Mouse (Mus musculus): ENCODE data around the gene Olig2. TPM values are rescaled to one million over a fixed set of nuclear protein-coding genes. Genes with fewer than 3 reads are reported as not detected.

Olig2 gene
- 4.5 and 4.6 TPM in 2 replicates for polyA plus RNA-seq (2015; fragmentation: Nextera tagmentation; extraction: Ambion mirVana)

DNA sequence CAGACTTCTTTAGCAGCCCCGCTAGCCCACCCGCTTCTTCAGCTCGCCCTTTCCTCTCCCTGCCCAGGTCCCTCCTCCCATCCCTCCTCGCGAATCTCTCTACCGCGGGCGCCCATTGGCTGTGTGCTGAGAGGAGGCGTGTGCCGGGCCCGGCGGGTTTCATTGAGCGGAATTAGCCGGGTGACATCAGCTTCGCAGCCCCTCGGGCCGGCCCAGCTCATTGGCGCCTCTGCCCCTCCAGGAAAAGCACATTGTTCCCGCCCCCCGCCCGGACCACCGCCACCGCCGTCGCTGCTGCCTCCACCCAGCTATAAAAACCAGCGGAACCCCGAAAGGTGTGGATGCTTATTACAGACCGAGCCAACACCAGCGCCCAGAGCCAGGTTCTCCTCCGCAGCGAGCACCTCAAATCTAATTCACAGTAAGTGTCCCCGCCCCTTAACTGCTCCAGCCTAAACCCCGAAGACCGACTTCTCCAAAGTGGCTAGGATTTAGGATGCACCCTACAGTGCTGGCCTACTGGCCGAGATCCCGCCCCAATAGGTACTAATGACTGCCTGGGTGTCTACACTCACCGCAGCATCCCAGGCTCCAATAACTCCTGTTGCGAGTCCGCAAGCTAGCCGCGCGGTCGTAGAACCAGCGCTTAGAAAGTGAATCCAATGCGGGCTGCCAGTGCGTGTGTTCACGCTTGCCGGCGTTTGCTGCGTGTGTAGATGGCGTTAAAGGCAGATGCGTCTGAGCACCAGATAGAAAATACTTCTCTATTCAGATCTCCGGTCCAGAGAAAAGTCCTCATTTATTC lies at the start of gene Olig2:
Gene Olig2 (plus strand): TSS at position 225 of the 805 bp plus-strand sequence.
- Histone ChIP-seq H3K27ac (replicated peaks) (no peak within 1 kb of the TSS), H3K9me3 (no peaks in the 10 kb centered on the region), H3K9ac (0 out of 2 replicates have a peak within 1 kb of the TSS, but pooled peaks have one; percentile 43), H3K4me2 (peak within 1 kb of the TSS; percentile 39), H3K27me3 (peaks cover 100% of the 10 kb centered on the region), H3K4me3 (peak within 1 kb of the TSS; percentile 23), H3K4me1 (replicated peaks) (peaks cover 44% of the 10 kb centered on the region), H3K36me3 (no peaks in the 10 kb centered on the region)
- WGBS: under 1% methylated on average over 53 of the region's 53 CpGs
- ATAC-seq (ENCODE audit: low read depth): peak; percentile 70

GRCm38 (mm10) chr16:91175892-91176291 lies 49.4 kb upstream of the Olig2 start:
- Histone ChIP-seq H3K4me1 (replicated peaks) (peaks cover 41% of the 10 kb centered on the region), H3K27me3 (peaks cover 99% of the 10 kb centered on the region), H3K9ac (no peak overlapping the region), H3K36me3 (no peaks in the 10 kb centered on the region), H3K27ac (replicated peaks) (no peak overlapping the region), H3K4me2 (no peak overlapping the region), H3K9me3 (no peaks in the 10 kb centered on the region), H3K4me3 (no peak overlapping the region)
- ATAC-seq (ENCODE audit: low read depth): peak; percentile 84
- 7% methylated on average over 8 of the region's 8 CpGs for WGBS

DNA sequence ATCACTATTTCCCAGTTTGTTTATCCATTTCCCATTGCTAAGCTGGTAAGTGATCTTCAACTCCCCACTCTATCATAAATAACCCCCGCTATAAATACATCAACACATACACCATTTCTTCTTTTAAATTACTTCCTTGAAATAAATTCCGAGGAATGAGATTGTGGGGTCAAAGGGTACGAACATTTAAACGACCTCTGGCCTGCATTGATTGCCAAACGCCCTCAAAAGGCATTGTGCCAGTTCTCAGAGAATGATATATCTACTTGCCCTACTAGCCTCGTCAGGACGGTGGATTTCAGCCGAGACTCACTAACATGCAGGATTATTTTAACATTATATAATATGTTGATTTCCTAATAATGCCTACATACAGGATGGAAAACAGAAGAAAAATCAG lies 38.2 kb upstream of the Olig2 start:
- Histone ChIP-seq H3K36me3 (no peaks in the 10 kb centered on the region), H3K27ac (replicated peaks) (no peak overlapping the region), H3K4me1 (replicated peaks) (0 out of 2 replicates have a peak, but pooled peaks cover 6% of the 10 kb centered on the region), H3K4me2 (no peak overlapping the region), H3K4me3 (no peak overlapping the region), H3K9ac (no peak overlapping the region), H3K27me3 (peaks cover 99% of the 10 kb centered on the region), H3K9me3 (no peaks in the 10 kb centered on the region)
- ATAC-seq (ENCODE audit: low read depth): no peak
- WGBS: 16% methylated on average over 8 of the region's 8 CpGs

DNA sequence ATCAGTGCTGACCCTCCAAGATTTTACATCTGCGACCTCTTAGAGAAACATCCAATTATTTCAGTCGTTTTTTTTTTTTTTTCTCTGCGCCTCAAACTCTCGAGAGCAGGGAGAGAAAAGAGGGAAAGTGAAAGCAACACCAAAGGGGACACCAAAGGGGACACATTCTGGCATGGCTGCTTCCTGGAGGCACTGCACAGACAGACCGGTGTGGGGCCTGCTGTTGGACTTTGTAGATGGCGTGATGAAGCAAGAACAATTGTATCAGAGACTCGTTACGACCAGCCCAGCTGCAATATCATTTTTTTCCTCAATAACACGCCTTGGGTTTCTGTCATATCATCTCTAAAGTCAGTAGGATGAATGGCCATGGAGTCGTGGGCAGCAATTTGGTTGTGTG lies 37.6 kb upstream of the Olig2 start:
- Histone ChIP-seq H3K9ac (no peak overlapping the region), H3K27ac (replicated peaks) (no peak overlapping the region), H3K4me2 (no peak overlapping the region), H3K4me1 (replicated peaks) (peaks cover 11% of the 10 kb centered on the region), H3K4me3 (no peak overlapping the region), H3K27me3 (peaks cover 99% of the 10 kb centered on the region), H3K9me3 (no peaks in the 10 kb centered on the region), H3K36me3 (no peaks in the 10 kb centered on the region)
- no peak for ATAC-seq (ENCODE audit: low read depth)
- WGBS: 51% methylated on average over 10 of the region's 10 CpGs

DNA sequence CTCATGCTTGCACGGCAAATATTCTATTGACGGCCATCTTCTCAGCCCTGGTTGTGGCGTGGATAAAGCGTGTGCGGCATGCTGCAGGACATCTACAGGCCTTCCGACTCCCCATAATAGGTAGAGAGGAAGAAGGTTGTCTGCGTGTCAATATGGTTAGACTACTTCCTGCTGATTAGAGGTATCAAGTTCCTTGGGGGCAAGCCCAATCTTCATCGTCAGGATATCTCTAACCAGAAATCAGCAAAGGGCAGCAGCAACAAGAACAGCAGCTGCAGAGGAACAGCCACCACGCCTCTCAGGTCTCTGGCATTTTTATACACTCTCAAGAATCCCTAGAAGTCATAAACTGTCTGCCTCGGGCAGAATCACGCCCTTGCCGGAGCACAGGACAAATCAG lies 37.0 kb upstream of the Olig2 start:
- peaks cover 17% of the 10 kb centered on the region for H3K4me1 ChIP-seq (replicated peaks)
- H3K9ac ChIP-seq: no peak overlapping the region
- H3K36me3 ChIP-seq: no peaks in the 10 kb centered on the region
- no peaks in the 10 kb centered on the region for H3K9me3 ChIP-seq
- no peak overlapping the region for H3K4me2 ChIP-seq
- H3K27ac ChIP-seq (replicated peaks): no peak overlapping the region
- no peak overlapping the region for H3K4me3 ChIP-seq
- WGBS: 86% methylated on average over 12 of the region's 12 CpGs
- no peak for ATAC-seq (ENCODE audit: low read depth)
- peaks cover 99% of the 10 kb centered on the region for H3K27me3 ChIP-seq

DNA sequence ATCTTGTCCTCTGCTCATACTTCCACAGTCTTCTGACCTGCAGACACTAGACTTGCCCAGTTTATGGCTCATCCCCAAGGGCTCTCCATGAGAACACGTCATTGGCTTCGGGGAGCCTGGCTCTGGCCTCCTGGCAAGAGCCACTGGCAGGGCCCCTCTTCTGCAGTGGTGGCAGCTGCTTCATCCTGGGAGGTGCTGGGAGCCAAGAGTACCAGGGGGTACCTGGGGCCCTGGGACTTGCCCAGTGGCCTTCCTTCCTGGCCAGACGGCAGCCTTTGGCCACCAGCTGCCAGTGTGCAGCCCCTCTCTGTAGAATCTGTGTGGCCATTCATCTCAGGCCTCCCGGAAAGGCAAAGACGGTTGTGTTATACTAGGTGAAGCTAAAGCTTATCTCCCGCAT lies 34.0 kb upstream of the Olig2 start:
- Histone ChIP-seq H3K4me3 (no peak overlapping the region), H3K27me3 (peaks cover 97% of the 10 kb centered on the region), H3K4me1 (replicated peaks) (peaks cover 20% of the 10 kb centered on the region), H3K27ac (replicated peaks) (no peak overlapping the region), H3K9ac (no peak overlapping the region), H3K36me3 (no peaks in the 10 kb centered on the region), H3K4me2 (no peak overlapping the region), H3K9me3 (no peaks in the 10 kb centered on the region)
- 40% methylated on average over 6 of the region's 6 CpGs for WGBS
- ATAC-seq (ENCODE audit: low read depth): 0 out of 2 replicates have a peak, but pooled peaks have one; percentile 22

- no peaks in the 10 kb centered on the region for H3K36me3 ChIP-seq
- no peak overlapping the region for H3K27ac ChIP-seq (replicated peaks)
- H3K4me2 ChIP-seq: no peak overlapping the region
- H3K4me1 ChIP-seq (replicated peaks): peaks cover 20% of the 10 kb centered on the region
- no peak overlapping the region for H3K9ac ChIP-seq
- peaks cover 2% of the 10 kb centered on the region for H3K9me3 ChIP-seq
- whole genome bisulfite sequencing: 39% methylated on average over 9 of the region's 9 CpGs
- peaks cover 92% of the 10 kb centered on the region for H3K27me3 ChIP-seq
- no peak overlapping the region for H3K4me3 ChIP-seq
- peak; percentile 66 for ATAC-seq (ENCODE audit: low read depth)
These were observed 33.5 kb upstream of the Olig2 start for GRCm38 (mm10) chr16:91191663-91192237.

- no peak overlapping the region; the same call in 1 of the 2 replicates for H3K27ac ChIP-seq (replicated peaks)
- peaks cover 20% of the 10 kb centered on the region for H3K4me1 ChIP-seq (replicated peaks)
- no peaks in the 10 kb centered on the region for H3K36me3 ChIP-seq
- peaks cover 89% of the 10 kb centered on the region for H3K27me3 ChIP-seq
- H3K9ac ChIP-seq: no peak overlapping the region
- H3K4me2 ChIP-seq: peak overlapping the region; percentile 18
- ATAC-seq (ENCODE audit: low read depth): peak; percentile 79
- peaks cover 9% of the 10 kb centered on the region for H3K9me3 ChIP-seq
- 5% methylated on average over 15 of the region's 15 CpGs for WGBS
- no peak overlapping the region for H3K4me3 ChIP-seq
These were observed 32.4 kb upstream of the Olig2 start for GRCm38 (mm10) chr16:91192672-91193354.

DNA sequence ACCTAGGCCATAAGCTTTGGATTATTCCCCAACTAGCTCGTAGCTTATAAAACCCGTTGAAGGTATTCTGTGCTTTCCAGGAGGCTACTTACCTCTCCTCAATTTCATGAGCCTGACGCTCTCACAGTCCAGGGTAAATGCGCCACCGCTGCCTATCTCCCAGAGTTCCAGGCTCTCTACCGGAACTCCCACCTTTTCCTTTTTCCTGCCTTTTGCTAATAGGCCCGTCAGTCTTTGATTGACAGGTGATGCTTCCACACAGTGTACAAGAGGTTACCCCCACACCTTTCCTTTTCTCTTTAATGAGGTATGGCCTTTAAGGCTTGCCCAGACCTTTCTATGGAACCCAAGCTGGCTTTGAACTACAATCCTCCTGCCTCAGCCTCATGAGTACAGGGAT lies 25.4 kb upstream of the Olig2 start:
- H3K4me1 ChIP-seq (replicated peaks): no peaks in the 10 kb centered on the region
- 91% methylated on average over 7 of the region's 7 CpGs for WGBS
- H3K36me3 ChIP-seq: no peaks in the 10 kb centered on the region
- H3K4me3 ChIP-seq: no peak overlapping the region
- no peak overlapping the region for H3K4me2 ChIP-seq
- peaks cover 74% of the 10 kb centered on the region for H3K27me3 ChIP-seq
- H3K27ac ChIP-seq (replicated peaks): no peak overlapping the region
- H3K9me3 ChIP-seq: peaks cover 9% of the 10 kb centered on the region
- no peak for ATAC-seq (ENCODE audit: low read depth)
- no peak overlapping the region for H3K9ac ChIP-seq

DNA sequence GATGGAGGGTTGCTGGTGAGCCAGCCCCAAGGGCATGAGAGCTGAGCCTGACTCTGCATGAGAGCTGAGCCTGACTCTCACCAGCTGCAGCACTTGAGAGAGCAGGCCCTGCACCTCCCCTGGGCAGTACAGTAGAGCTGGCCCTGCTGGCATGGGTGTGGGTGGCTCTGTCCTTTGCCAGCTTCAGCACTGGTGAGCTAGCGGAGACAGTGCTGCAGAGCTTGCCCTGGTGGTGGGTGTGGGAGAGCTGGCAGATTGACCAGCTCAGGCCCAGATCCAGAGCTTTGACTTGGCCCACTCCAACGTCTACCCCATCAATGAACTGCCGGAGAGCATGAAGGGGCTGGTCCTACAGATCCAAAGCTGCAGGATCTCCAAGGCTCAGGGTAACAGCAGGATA lies 22.3 kb upstream of the Olig2 start:
- H3K9me3 ChIP-seq: no peaks in the 10 kb centered on the region; the same call in 1 of the 2 replicates
- H3K27me3 ChIP-seq: peaks cover 84% of the 10 kb centered on the region
- no peak for ATAC-seq (ENCODE audit: low read depth)
- H3K27ac ChIP-seq (replicated peaks): no peak overlapping the region
- no peak overlapping the region for H3K9ac ChIP-seq
- H3K4me1 ChIP-seq (replicated peaks): no peaks in the 10 kb centered on the region
- no peak overlapping the region for H3K4me3 ChIP-seq
- 94% methylated on average over 3 of the region's 3 CpGs for WGBS
- H3K4me2 ChIP-seq: no peak overlapping the region
- H3K36me3 ChIP-seq: no peaks in the 10 kb centered on the region

DNA sequence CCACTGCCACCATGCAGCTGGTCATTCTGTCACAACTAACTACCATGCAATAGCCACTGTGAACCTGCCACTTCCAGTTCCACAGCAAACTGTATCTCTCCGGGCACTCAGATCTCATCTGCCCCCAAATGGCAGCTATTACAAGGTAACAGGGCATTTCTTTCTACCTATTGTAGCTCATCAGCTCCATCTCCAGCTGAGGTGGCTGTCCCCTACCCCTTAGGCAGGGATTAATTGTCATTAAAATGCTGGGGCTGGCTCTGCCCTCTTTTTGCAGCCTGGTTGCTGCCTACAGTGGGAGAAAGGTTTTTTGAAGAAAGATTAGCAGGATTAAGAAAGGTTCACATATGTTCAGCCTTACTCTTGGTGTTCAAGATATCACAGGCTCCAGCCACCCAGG lies 18.9 kb upstream of the Olig2 start:
- Histone ChIP-seq H3K27ac (replicated peaks) (no peak overlapping the region), H3K9me3 (no peaks in the 10 kb centered on the region; the same call in 1 of the 2 replicates), H3K27me3 (peaks cover 86% of the 10 kb centered on the region), H3K4me3 (no peak overlapping the region), H3K36me3 (no peaks in the 10 kb centered on the region), H3K4me1 (replicated peaks) (peaks cover 2% of the 10 kb centered on the region; the same call in 1 of the 2 replicates), H3K9ac (no peak overlapping the region), H3K4me2 (no peak overlapping the region)
- 59% methylated on average over 1 of the region's 1 CpGs for WGBS
- ATAC-seq (ENCODE audit: low read depth): no peak

- no peak overlapping the region for H3K4me2 ChIP-seq
- no peaks in the 10 kb centered on the region for H3K36me3 ChIP-seq
- peaks cover 100% of the 10 kb centered on the region for H3K27me3 ChIP-seq
- no peak overlapping the region for H3K9ac ChIP-seq
- 41% methylated on average over 6 of the region's 6 CpGs for WGBS
- H3K9me3 ChIP-seq: peaks cover 5% of the 10 kb centered on the region; the same call in 1 of the 2 replicates
- no peak overlapping the region for H3K4me3 ChIP-seq
- peaks cover 11% of the 10 kb centered on the region for H3K4me1 ChIP-seq (replicated peaks)
- H3K27ac ChIP-seq (replicated peaks): no peak overlapping the region
- ATAC-seq (ENCODE audit: low read depth): no peak
These were observed 8.2 kb upstream of the Olig2 start for GRCm38 (mm10) chr16:91217077-91217476.
